Mouse (Mus musculus) inflammation-experienced regulatory T-cells, adult 6 months (primary cell): ENCODE data around the gene Frem2. TPM values are rescaled to one million over a fixed set of nuclear protein-coding genes. Genes with fewer than 3 reads are reported as not detected.

ENCODE experiments used
- ATAC-seq: one replicate; pipeline ENCODE4 v1.8.0; 2017
- polyA plus RNA-seq, 3 experiments: library from polyadenylated mRNA; unstranded; fragments of 100-300 nt; shearing (Covaris generic); gene quantifications; one replicate each; pipeline ENCODE4 v1.2.1; 2017

Gene Frem2
- polyA plus RNA-seq, 3 experiments from 2014 or later, result not detected

DNA sequence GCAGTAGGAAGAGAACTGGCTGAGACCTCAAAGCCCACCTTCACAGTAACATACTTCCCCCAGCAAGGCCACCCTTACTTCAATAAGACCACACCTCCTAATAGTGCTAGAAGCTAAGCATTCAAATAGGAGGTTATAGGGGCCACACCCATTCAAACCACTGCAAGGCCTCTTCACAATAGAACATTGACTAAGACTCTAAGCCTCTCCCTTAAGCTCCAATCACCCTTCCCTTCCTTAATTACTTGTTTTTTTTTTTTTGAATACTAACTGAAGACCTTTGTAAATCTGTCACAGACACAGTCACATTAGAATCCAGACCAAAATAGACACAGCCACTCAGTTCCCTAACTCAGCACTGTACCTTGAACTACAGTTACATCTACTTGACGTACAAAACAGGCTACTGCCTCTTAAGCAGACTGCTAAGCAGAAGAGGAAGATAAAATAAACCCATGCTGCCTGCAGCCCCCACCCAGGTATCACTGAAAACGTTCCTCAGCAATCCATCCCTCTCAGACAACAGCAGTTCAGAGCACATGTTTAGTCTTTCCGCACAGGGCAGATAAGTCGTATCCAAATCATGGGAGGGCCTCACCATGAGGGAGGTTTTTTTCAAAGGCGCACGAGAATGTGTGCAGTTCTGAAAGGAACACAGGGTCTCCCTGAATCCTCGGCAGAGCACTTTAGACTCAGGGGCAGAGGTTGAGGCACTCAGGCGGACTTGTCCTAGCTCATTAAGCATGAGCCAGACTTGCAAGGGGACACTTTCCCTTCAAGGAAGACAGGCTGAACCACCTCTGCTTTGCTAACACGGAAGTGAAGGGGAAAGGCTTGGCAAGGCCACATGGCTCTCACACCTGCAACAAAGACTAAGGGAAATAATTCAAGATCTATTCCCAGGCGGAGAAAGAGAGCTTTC, 101.9 kb downstream of the Frem2 start:
- ATAC-seq, result no peak

GRCm38 (mm10) chr3:53552691-53553090, 104.5 kb downstream of the Frem2 start:
- no peak for ATAC-seq

DNA sequence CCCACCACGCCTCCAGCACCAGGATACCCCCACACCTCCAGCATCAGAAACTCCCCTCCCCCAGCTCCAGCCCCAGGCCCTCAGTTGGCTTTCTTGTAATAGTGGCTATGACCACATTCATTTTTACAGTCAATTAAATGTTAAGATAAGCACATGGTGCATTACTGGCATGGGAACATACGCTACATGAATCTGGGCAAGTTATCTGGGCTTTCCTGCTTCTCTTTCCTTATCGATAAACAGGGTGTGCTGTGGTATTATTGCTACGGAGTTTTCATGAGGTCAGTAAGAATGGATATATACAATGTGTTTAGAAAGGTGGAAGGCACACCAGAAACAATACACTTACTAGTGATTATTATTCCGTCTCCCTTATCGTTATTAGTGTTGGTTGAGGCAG, 125.1 kb downstream of the Frem2 start:
- no peak for ATAC-seq

GRCm38 (mm10) chr3:53530305-53530704, 126.8 kb downstream of the Frem2 start:
- no peak for ATAC-seq

- ATAC-seq, result no peak
Observed at GRCm38 (mm10) chr3:53525737-53526136, 131.4 kb downstream of the Frem2 start.

DNA sequence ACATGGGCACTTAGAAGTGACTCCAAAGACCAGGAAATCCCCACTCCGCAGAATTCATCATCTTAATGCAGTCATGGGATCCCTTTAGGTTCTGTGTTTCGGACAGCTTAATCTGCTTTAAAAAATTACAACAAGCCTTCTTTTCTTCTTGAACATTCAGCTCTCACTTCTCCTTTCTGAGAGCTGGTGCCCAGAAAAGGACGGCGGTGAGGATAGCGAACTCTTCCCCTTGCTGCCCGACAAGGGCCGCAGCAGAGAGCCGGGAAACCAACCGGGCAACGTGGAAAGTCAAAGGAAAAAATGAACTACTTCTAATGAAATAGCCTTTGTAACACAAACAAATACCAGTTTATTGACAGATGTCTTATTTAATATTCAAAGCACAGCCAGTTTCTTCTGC, 134.4 kb downstream of the Frem2 start:
- ATAC-seq, result no peak

- ATAC-seq, result no peak
Observed at GRCm38 (mm10) chr3:53514221-53515065, 142.7 kb downstream of the Frem2 start.

GRCm38 (mm10) chr3:53513096-53513495, 144.1 kb downstream of the Frem2 start:
- ATAC-seq, result no peak

- no peak for ATAC-seq
Observed at GRCm38 (mm10) chr3:53502428-53502827, 154.7 kb downstream of the Frem2 start.

- no peak for ATAC-seq
Observed at GRCm38 (mm10) chr3:53498351-53498905, 158.7 kb downstream of the Frem2 start.

DNA sequence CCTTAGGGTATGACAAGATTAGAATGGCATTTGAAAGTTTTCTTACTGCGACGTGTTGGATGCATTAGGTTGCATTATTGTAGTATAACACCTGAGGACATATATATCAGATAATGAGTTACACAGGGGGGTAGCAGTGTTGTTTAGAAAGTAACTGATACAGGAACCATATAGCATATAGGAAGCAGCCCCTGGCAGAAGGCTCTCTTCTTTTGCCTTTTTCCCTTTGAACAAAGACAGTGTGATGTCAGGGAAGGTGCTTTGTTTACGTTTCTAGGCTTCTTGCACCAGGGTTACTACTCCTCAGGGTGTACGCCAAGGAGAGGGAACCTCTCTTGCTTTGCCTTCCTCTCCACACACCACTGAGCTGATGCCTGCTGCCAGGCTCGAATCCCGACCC, 168.8 kb downstream of the Frem2 start, which contains the start of gene Stoml3:
Gene Stoml3, plus strand, starts transcription at position 301 of the 400 bp plus-strand sequence.
- no peak for ATAC-seq

GRCm38 (mm10) chr3:53486996-53487576, 170.1 kb downstream of the Frem2 start:
- no peak for ATAC-seq

DNA sequence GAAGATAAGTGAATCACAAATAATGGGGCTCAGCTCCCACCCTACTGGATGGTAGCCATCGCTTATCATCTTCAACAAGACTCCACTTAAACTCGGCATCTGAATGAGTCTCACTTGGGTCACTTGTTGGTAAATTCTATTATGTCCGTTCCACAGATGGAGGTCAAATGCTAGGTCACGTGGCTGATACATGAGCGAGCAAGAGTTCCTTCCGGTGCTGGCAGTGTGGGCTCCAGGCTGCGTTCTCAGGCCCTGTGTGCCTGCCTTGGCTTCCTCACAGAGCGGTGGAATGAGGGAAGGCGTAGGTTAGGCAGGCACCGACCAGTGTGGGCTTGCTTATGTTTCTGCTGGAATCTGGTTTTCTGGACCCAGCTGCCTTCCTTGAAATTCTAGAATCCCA, 170.6 kb downstream of the Frem2 start:
- ATAC-seq, result no peak

DNA sequence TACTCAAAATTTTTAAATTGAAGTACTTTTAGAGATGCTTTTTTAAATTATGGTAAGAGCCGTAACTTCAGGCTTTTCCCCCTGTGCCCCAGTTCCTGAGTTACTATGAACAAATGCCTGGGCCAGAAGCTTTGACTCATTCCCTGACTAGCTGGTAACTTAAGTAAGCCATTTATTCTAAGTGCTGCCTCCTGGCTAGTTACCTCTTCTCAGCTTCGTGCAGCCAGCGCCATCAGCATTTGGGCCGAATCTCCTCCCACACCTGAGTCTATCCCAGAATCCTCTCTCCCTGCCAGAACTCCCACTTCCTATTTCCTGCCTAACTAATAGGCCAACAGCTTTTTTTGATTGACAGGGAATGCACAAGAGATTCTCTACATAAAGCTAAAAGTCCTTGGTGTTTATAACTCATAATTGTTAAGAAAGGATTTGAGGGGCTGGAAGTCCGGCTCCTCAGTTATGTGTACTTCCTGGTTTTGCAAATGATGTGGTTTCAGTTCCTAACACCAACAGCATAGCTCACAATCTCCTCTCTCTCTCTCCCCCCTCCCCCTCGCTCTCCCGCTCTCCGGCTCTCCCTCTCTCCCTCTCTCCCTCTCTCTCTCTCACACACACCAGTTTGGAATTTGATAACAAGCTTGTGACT, 173.6 kb downstream of the Frem2 start:
- ATAC-seq, result no peak

DNA sequence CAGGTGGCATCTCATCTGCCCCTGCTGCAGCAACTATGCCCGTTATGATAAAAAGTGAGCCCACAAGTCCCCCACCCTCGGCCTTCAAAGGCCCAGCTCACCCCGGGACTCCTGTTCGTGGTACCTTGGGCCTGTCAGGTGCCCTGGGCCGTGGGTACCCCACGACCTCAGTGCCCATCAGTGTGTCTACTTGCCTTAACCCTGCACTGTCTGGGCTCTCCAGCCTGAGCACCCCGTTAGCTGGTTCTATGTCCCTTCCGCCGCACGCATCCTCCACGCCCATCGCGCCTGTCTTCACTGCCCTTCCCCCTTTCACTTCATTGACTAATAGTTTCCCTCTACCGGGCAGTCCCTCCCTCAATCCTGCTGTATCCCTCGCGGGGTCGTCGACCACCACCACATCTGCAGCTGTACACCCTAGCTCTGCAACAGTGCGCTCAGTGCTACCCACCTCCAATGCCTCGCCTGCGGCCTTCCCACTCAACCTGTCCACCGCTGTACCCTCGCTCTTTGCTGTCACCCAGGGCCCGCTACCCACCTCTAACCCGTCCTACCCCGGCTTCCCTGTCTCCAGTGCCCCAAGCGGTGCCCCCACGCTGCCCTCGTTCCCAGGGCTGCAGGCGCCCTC, 178.6 kb downstream of the Frem2 start:
- no peak for ATAC-seq

DNA sequence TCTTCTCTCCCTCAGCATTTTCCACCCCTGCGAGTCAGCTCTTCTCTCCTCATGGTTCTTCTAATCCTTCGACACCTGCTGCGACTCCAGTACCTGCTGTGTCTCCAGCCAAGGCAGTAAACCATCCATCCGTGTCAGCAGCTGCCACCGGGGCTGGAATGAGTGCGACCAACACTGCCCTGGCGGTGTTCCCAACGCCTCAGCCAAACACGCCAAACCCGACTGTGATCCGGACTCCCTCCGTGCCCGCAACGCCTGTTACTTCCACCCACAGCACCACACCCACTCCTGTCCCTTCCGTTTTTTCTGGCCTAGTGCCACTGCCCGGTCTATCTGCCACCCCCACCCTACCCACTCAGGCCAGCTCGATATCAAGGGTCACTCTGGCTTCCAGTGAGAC, 179.7 kb downstream of the Frem2 start:
- no peak for ATAC-seq

DNA sequence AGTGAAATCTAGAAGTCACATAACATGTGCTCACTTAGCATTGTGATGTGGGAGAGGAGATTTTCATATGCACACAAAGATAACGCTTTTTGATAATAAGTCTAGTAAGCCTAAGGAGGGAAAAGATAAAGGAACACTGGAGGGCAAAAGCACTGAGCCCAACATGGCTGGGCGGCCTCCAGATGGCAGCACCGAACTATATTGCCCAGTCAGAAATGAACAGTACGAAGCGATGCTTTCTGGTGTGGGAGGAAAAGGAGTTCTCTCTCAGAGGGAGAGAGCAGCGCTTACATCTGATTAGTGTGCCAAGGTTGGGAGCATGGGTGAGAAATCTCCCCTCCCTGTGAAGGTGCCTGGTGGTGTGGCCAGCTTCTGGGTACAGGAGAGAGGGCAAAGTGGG, 181.3 kb downstream of the Frem2 start:
- ATAC-seq, result peak; percentile 38

DNA sequence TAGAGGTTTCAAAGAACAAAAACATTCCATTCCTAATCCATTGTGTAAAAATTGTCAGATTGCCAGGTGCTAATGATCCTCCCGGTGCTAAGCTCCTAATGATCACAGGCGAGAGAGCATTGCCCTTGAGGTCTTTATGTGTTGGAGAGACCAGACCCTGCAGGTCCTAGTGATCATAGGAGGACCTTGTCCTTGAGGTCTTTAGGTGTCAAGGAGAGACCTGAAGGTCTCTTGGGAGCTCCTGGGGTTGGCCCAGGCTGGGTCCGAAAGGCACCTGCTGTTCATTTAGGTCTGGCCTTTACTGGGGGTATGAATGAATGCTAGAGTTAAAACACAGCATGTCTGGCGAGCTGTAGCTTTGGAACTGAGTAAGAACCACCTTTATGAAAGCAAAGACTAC, 183.0 kb downstream of the Frem2 start:
- no peak for ATAC-seq

GRCm38 (mm10) chr3:53472061-53472460, 185.1 kb downstream of the Frem2 start:
- ATAC-seq, result no peak

DNA sequence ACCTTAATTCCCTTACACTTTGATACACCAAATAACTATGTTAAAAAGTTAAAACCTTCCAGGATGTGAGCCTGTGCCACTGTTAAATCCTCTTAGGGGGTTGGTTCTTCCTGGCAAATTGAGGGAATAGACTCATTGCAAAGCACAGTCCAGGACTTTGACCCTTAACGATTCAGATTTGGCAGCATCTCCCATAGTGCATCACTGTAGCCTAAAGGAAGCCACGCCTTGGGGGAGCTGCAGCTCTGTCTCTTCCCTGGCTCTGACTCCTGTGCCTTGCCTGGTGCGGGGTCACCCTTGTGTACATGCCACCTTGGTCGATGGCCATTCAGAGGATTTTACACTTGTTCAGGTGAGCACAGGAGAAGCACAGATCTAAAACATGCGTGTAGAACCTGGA, 187.5 kb downstream of the Frem2 start:
- no peak for ATAC-seq

- no peak for ATAC-seq
Observed at GRCm38 (mm10) chr3:53467356-53467755, 189.8 kb downstream of the Frem2 start.

DNA sequence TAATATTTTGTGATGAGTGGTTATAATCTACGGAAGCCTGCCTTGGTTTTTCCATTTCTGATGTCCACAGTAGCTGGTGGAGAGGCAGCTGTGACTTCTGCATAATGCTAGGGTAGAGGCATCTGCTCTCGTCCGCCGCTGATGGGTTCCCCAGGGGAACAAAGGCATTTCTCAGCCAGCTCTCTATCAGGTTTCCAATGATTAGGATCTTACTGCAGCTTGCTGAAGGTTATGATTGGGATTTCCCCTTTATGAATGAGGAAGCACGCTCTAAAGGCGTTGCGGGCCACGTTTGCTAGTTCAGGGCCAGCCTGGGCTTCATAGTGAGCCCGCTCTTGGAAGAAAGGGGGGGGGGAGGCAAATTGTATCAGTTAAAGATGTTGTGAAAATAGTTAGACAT, 190.7 kb downstream of the Frem2 start:
- no peak for ATAC-seq
